Mouse (Mus musculus) bone marrow macrophage, adult 2 months (primary cell): ENCODE measurements around the gene Pirt. TPM values are rescaled to one million over a fixed set of nuclear protein-coding genes. Genes with fewer than 3 reads are reported as not detected.

Source experiments
- H3K27ac ChIP-seq: 2 replicates; pipeline ENCODE4 v1.5.1; 2012; ENCODE audit warnings: low read depth, low read length; ENCODE audit not compliant: insufficient read depth
- H3K4me1 ChIP-seq: 2 replicates; pipeline ENCODE4 v1.6.1; 2012; ENCODE audit warnings: low read length; ENCODE audit not compliant: control insufficient read depth, insufficient read depth
- H3K4me3 ChIP-seq: 2 replicates; pipeline ENCODE4 v1.5.1; 2012; ENCODE audit warnings: mild to moderate bottlenecking, low read length, moderate library complexity; ENCODE audit not compliant: insufficient read depth
- CTCF ChIP-seq: IDR thresholded peaks from 2 replicates; pipeline ENCODE4 v1.5.1; 2012; ENCODE audit warnings: low read depth, mild to moderate bottlenecking, low read length, moderate library complexity
- POLR2A ChIP-seq: IDR thresholded peaks from 2 replicates; pipeline ENCODE4 v1.6.1; 2012; ENCODE audit warnings: mild to moderate bottlenecking, low read depth, low read length, borderline replicate concordance
- polyA plus RNA-seq: library from polyadenylated mRNA; stranded (reverse); fragments of >200 nt; gene quantifications from 2 replicates; pipeline ENCODE4 v1.2.4, GENCODE M21; 2012; ENCODE audit not compliant: missing spikeins, insufficient read depth, insufficient read length

Pirt gene
- polyA plus RNA-seq, 1 experiment: not detected

DNA sequence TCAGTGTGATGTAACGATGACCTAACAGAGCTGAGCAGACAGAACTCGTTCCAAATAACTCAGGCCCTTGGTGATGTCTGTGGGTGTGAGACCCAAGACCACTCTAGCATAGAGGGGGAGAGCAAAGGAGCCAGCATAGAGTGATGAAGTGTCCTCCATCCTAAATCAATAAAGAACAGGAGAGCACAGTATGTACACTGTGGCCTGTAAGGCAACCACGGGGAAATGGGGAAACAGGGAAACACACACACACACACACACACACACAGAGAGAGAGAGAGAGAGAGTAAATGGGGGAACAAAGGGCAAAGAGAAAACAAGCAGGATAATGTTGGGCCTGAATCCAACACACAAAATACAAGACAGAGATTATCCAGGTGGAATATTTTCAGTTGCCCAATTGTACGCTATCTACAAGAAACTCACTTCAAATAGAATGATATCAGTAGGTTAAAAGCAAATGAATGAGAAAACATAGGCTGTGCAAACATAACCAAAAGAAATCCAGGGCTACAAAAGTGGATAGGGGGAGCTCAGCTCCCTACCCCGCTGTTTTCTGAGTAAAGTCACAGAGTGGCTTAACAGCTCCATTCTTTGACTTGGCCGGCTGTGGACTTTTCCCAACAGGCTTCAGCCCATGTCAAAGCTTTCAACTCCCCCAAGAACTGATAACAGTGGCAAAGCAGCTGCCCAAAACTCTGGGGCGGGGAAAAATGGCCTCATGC, 64.0 kb downstream of the Pirt start:
- H3K27ac ChIP-seq: no peak overlapping the region
- no peak for TF ChIP-seq CTCF
- TF ChIP-seq POLR2A: no peak
- H3K4me1 ChIP-seq: no peaks in the 10 kb centered on the region
- no peak overlapping the region for H3K4me3 ChIP-seq

Other genes starting within 250 kb of the Pirt start
- gene Tmem238l, start 44.7 kb downstream of the Pirt start, polyA plus RNA-seq: not detected in 2 replicates
- 6.7 and 8.1 TPM in 2 replicates for gene Tmem220, start 113.2 kb downstream of the Pirt start, polyA plus RNA-seq
- gene Adprm, start 140.6 kb downstream of the Pirt start, polyA plus RNA-seq: 29.4 and 30.6 TPM in 2 replicates
- gene Sco1, start 140.7 kb downstream of the Pirt start, polyA plus RNA-seq: 8.7 and 8.8 TPM in 2 replicates
- not detected in 2 replicates for gene Myh3, start 166.3 kb downstream of the Pirt start, polyA plus RNA-seq